Mouse (Mus musculus) C2C12 (cell line): ENCODE measurements at regions not wholly inside any gene's neighbourhood (a gene's known extent, or its start where the extent isn't known, plus 50 kb on each side); places are given as distances from the start of the nearest gene placed in this dataset.

Experiments used
- CTCF ChIP-seq: IDR thresholded peaks from one replicate; pipeline ENCODE4 v1.5.1; 2011; ENCODE audit not compliant: control insufficient read depth, insufficient read depth, insufficient read length
- FOSL1 ChIP-seq: IDR thresholded peaks from one replicate; pipeline ENCODE4 v1.8.0; 2011; ENCODE audit warnings: mild to moderate bottlenecking, low read length; ENCODE audit not compliant: poor library complexity, insufficient read depth, severe bottlenecking
- MAX ChIP-seq: IDR thresholded peaks from one replicate; pipeline ENCODE4 v1.6.1; 2011; ENCODE audit warnings: mild to moderate bottlenecking, control low read depth
- MYOG ChIP-seq: IDR thresholded peaks from one replicate; pipeline ENCODE4 v1.6.1; 2011; ENCODE audit not compliant: control insufficient read depth, insufficient read length; ENCODE audit errors: extremely low read depth
- USF1 ChIP-seq: IDR thresholded peaks from one replicate; pipeline ENCODE4 v1.6.1; 2011; ENCODE audit warnings: low read depth, mild to moderate bottlenecking, control low read depth, moderate library complexity

GRCm38 (mm10) chr11:6731505-6731904 is 73.2 kb downstream of the Ramp3 start:
- TF ChIP-seq USF1 (no peak), CTCF (no peak), FOSL1 (no peak), MYOG (no peak), MAX (no peak)
